Mouse (Mus musculus): Measurements from ENCODE around the gene Ddost. TPM values are rescaled to one million over a fixed set of nuclear protein-coding genes. Genes with fewer than 3 reads are reported as not detected.
A peak's percentile ranks its signal among the peaks of the same experiment; 100 is the strongest.

Ddost gene
- polyA plus RNA-seq, 1 experiment from 2014 or later: 247 TPM

- no peak overlapping the region for H3K9ac ChIP-seq (ENCODE audit: low read length)
- H3K9me3 ChIP-seq (ENCODE audit: control insufficient read depth, low read length): no peaks in the 10 kb centered on the region
- H3K4me3 ChIP-seq (ENCODE audit: low read depth, low read length): no peak overlapping the region
- no peaks in the 10 kb centered on the region for H3K36me3 ChIP-seq (ENCODE audit: control insufficient read depth, insufficient read depth, low read length)
- DNase-seq (ENCODE audit: low spot score): no peak
- H3K4me2 ChIP-seq (ENCODE audit: low read depth): no peak overlapping the region
- no peak overlapping the region for H3K27ac ChIP-seq (ENCODE audit: low read depth, low read length)
- 84% methylated on average over 5 of the region's 5 CpGs for WGBS
- no peak for ATAC-seq (ENCODE audit: insufficient read depth, low FRiP score, low TSS enrichment)
- no peaks in the 10 kb centered on the region for H3K27me3 ChIP-seq (ENCODE audit: control insufficient read depth, insufficient read depth, low read length)
- H3K4me1 ChIP-seq (ENCODE audit: control insufficient read depth, insufficient read depth, low read length): no peaks in the 10 kb centered on the region
These were observed 47.3 kb downstream of the Ddost start for GRCm38 (mm10) chr4:138351821-138352220.

- Histone ChIP-seq H3K4me1 (ENCODE audit: control insufficient read depth, insufficient read depth, low read length) (no peaks in the 10 kb centered on the region), H3K9ac (ENCODE audit: low read length) (no peak overlapping the region), H3K4me3 (ENCODE audit: low read depth, low read length) (no peak overlapping the region), H3K4me2 (ENCODE audit: low read depth) (no peak overlapping the region), H3K27me3 (ENCODE audit: control insufficient read depth, insufficient read depth, low read length) (no peaks in the 10 kb centered on the region), H3K27ac (ENCODE audit: low read depth, low read length) (no peak overlapping the region), H3K9me3 (ENCODE audit: control insufficient read depth, low read length) (no peaks in the 10 kb centered on the region), H3K36me3 (ENCODE audit: control insufficient read depth, insufficient read depth, low read length) (no peaks in the 10 kb centered on the region)
- DNase-seq (ENCODE audit: low spot score) (no peak), ATAC-seq (ENCODE audit: insufficient read depth, low FRiP score, low TSS enrichment) (no peak)
- 91% methylated on average over 6 of the region's 6 CpGs for WGBS
These were observed 48.2 kb downstream of the Ddost start for GRCm38 (mm10) chr4:138352692-138353091.

- ATAC-seq (ENCODE audit: insufficient read depth, low FRiP score, low TSS enrichment): no peak
- H3K27ac ChIP-seq (ENCODE audit: low read depth, low read length): no peak overlapping the region
- no peak overlapping the region for H3K4me3 ChIP-seq (ENCODE audit: low read depth, low read length)
- no peak overlapping the region for H3K9ac ChIP-seq (ENCODE audit: low read length)
- 83% methylated on average over 10 of the region's 10 CpGs for WGBS
- H3K9me3 ChIP-seq (ENCODE audit: control insufficient read depth, low read length): no peaks in the 10 kb centered on the region
- H3K4me1 ChIP-seq (ENCODE audit: control insufficient read depth, insufficient read depth, low read length): no peaks in the 10 kb centered on the region
- no peaks in the 10 kb centered on the region for H3K27me3 ChIP-seq (ENCODE audit: control insufficient read depth, insufficient read depth, low read length)
- H3K36me3 ChIP-seq (ENCODE audit: control insufficient read depth, insufficient read depth, low read length): no peaks in the 10 kb centered on the region
- H3K4me2 ChIP-seq (ENCODE audit: low read depth): no peak overlapping the region
- DNase-seq (ENCODE audit: low spot score): no peak
These were observed 49.1 kb downstream of the Ddost start for GRCm38 (mm10) chr4:138353438-138354171.

GRCm38 (mm10) chr4:138355496-138355895 lies 51.0 kb downstream of the Ddost start:
- H3K4me2 ChIP-seq (ENCODE audit: low read depth): no peak overlapping the region
- H3K27me3 ChIP-seq (ENCODE audit: control insufficient read depth, insufficient read depth, low read length): no peaks in the 10 kb centered on the region
- H3K4me3 ChIP-seq (ENCODE audit: low read depth, low read length): no peak overlapping the region
- H3K4me1 ChIP-seq (ENCODE audit: control insufficient read depth, insufficient read depth, low read length): no peaks in the 10 kb centered on the region
- 90% methylated on average over 2 of the region's 2 CpGs for whole genome bisulfite sequencing
- no peaks in the 10 kb centered on the region for H3K9me3 ChIP-seq (ENCODE audit: control insufficient read depth, low read length)
- no peak overlapping the region for H3K27ac ChIP-seq (ENCODE audit: low read depth, low read length)
- no peaks in the 10 kb centered on the region for H3K36me3 ChIP-seq (ENCODE audit: control insufficient read depth, insufficient read depth, low read length)
- no peak overlapping the region for H3K9ac ChIP-seq (ENCODE audit: low read length)
- ATAC-seq (ENCODE audit: insufficient read depth, low FRiP score, low TSS enrichment) (no peak), DNase-seq (ENCODE audit: low spot score) (no peak)

- WGBS: 85% methylated on average over 8 of the region's 8 CpGs
- no peak overlapping the region for H3K4me2 ChIP-seq (ENCODE audit: low read depth)
- H3K4me1 ChIP-seq (ENCODE audit: control insufficient read depth, insufficient read depth, low read length): no peaks in the 10 kb centered on the region
- H3K9me3 ChIP-seq (ENCODE audit: control insufficient read depth, low read length): no peaks in the 10 kb centered on the region
- ATAC-seq (ENCODE audit: insufficient read depth, low FRiP score, low TSS enrichment) (no peak), DNase-seq (ENCODE audit: low spot score) (no peak)
- H3K27ac ChIP-seq (ENCODE audit: low read depth, low read length): no peak overlapping the region
- H3K27me3 ChIP-seq (ENCODE audit: control insufficient read depth, insufficient read depth, low read length): no peaks in the 10 kb centered on the region
- H3K9ac ChIP-seq (ENCODE audit: low read length): no peak overlapping the region
- no peak overlapping the region for H3K4me3 ChIP-seq (ENCODE audit: low read depth, low read length)
- H3K36me3 ChIP-seq (ENCODE audit: control insufficient read depth, insufficient read depth, low read length): no peaks in the 10 kb centered on the region
These were observed 51.6 kb downstream of the Ddost start for GRCm38 (mm10) chr4:138356141-138356540.

- WGBS: 92% methylated on average over 12 of the region's 12 CpGs
- ATAC-seq (ENCODE audit: insufficient read depth, low FRiP score, low TSS enrichment): no peak
These were observed 52.0 kb downstream of the Ddost start for GRCm38 (mm10) chr4:138356551-138356950.

GRCm38 (mm10) chr4:138358176-138358575 lies 53.6 kb downstream of the Ddost start:
- no peak overlapping the region for H3K27ac ChIP-seq (ENCODE audit: low read depth, low read length)
- 80% methylated on average over 3 of the region's 3 CpGs for WGBS
- H3K4me3 ChIP-seq (ENCODE audit: low read depth, low read length): no peak overlapping the region
- no peak for DNase-seq (ENCODE audit: low spot score)
- H3K36me3 ChIP-seq (ENCODE audit: control insufficient read depth, insufficient read depth, low read length): no peaks in the 10 kb centered on the region
- no peak for ATAC-seq (ENCODE audit: insufficient read depth, low FRiP score, low TSS enrichment)
- H3K4me2 ChIP-seq (ENCODE audit: low read depth): no peak overlapping the region
- no peaks in the 10 kb centered on the region for H3K9me3 ChIP-seq (ENCODE audit: control insufficient read depth, low read length)
- no peak overlapping the region for H3K9ac ChIP-seq (ENCODE audit: low read length)
- no peaks in the 10 kb centered on the region for H3K27me3 ChIP-seq (ENCODE audit: control insufficient read depth, insufficient read depth, low read length)
- H3K4me1 ChIP-seq (ENCODE audit: control insufficient read depth, insufficient read depth, low read length): no peaks in the 10 kb centered on the region

More at GRCm38 (mm10) chr4:138356551-138356950, 52.0 kb downstream of the Ddost start:
- no peak overlapping the region for H3K4me3 ChIP-seq (ENCODE audit: low read depth, low read length)
- no peak overlapping the region for H3K9ac ChIP-seq (ENCODE audit: low read length)
- H3K4me2 ChIP-seq (ENCODE audit: low read depth): no peak overlapping the region
- H3K27me3 ChIP-seq (ENCODE audit: control insufficient read depth, insufficient read depth, low read length): no peaks in the 10 kb centered on the region
- DNase-seq (ENCODE audit: low spot score): no peak
- no peaks in the 10 kb centered on the region for H3K4me1 ChIP-seq (ENCODE audit: control insufficient read depth, insufficient read depth, low read length)
- H3K36me3 ChIP-seq (ENCODE audit: control insufficient read depth, insufficient read depth, low read length): no peaks in the 10 kb centered on the region
- H3K27ac ChIP-seq (ENCODE audit: low read depth, low read length): no peak overlapping the region
- H3K9me3 ChIP-seq (ENCODE audit: control insufficient read depth, low read length): no peaks in the 10 kb centered on the region

- Histone ChIP-seq H3K4me3 (ENCODE audit: low read depth, low read length) (no peak overlapping the region), H3K36me3 (ENCODE audit: control insufficient read depth, insufficient read depth, low read length) (no peaks in the 10 kb centered on the region), H3K27ac (ENCODE audit: low read depth, low read length) (no peak overlapping the region), H3K9me3 (ENCODE audit: control insufficient read depth, low read length) (no peaks in the 10 kb centered on the region), H3K4me1 (ENCODE audit: control insufficient read depth, insufficient read depth, low read length) (no peaks in the 10 kb centered on the region), H3K27me3 (ENCODE audit: control insufficient read depth, insufficient read depth, low read length) (no peaks in the 10 kb centered on the region), H3K9ac (ENCODE audit: low read length) (peak overlapping the region; percentile 14; the same call in 1 of the 2 replicates), H3K4me2 (ENCODE audit: low read depth) (0 out of 2 replicates have a peak overlapping the region, but pooled peaks have one; percentile 14)
- peak; percentile 25 for DNase-seq (ENCODE audit: low spot score)
- WGBS: 11% methylated on average over 11 of the region's 11 CpGs
- ATAC-seq (ENCODE audit: insufficient read depth, low FRiP score, low TSS enrichment): no peak
These were observed 56.9 kb downstream of the Ddost start for GRCm38 (mm10) chr4:138361370-138361821.

All from neural tube, embryonic 11.5 days (tissue).